Mouse (Mus musculus) MEL (cell line): Measurements from ENCODE around the gene Ebf3. TPM values are rescaled to one million over a fixed set of nuclear protein-coding genes. Genes with fewer than 3 reads are reported as not detected.

ENCODE experiments used
- DNase-seq: peaks from one replicate; pipeline ENCODE4 v3.0.0; 2011; ENCODE audit warnings: low read depth, low spot score
- H3K27ac ChIP-seq: 2 replicates; pipeline ENCODE4 v1.5.1; 2012; ENCODE audit warnings: low read depth, mild to moderate bottlenecking, control low read depth, low read length, moderate library complexity; ENCODE audit not compliant: control insufficient read depth
- H3K27me3 ChIP-seq, 2 experiments: fragments of 150-350 bp in 1 of 2; sonication (generic) in 1 of 2; 2 replicates each; pipeline ENCODE4 v1.6.1; 2012; ENCODE audit warnings: low read length in 2 of 2, mild to moderate bottlenecking in 2 of 2, improper control_type of control experiment in 1 of 2, moderate library complexity in 1 of 2; ENCODE audit not compliant: insufficient read depth in 2 of 2, control insufficient read depth in 1 of 2
- H3K36me3 ChIP-seq, 2 experiments: 2 replicates each; pipeline ENCODE4 v1.6.1; 2012 to 2014; ENCODE audit warnings: low read length in 2 of 2, improper control_type of control experiment in 1 of 2, inconsistent platforms in 1 of 2, mild to moderate bottlenecking in 1 of 2; ENCODE audit not compliant: insufficient read depth in 2 of 2, control insufficient read depth in 1 of 2
- H3K4me1 ChIP-seq, 2 experiments: fragments of 150-350 bp in 1 of 2; sonication (generic) in 1 of 2; 2 replicates each; pipeline ENCODE4 v1.6.1; 2012; ENCODE audit warnings: low read length in 2 of 2, improper control_type of control experiment in 1 of 2, mild to moderate bottlenecking in 1 of 2; ENCODE audit not compliant: insufficient read depth in 2 of 2, control insufficient read depth in 1 of 2
- H3K4me3 ChIP-seq, 2 experiments: fragments of 150-350 bp in 1 of 2; sonication (generic) in 1 of 2; 2 replicates each; pipeline ENCODE4 v1.5.1; 2012; ENCODE audit warnings: low read depth in 2 of 2, low read length in 2 of 2, mild to moderate bottlenecking in 2 of 2, moderate library complexity in 2 of 2, control low read depth in 1 of 2, improper control_type of control experiment in 1 of 2; ENCODE audit not compliant: control insufficient read depth in 1 of 2, insufficient read depth in 1 of 2
- H3K79me2 ChIP-seq: 2 replicates; pipeline ENCODE4 v1.6.1; 2012; ENCODE audit warnings: mild to moderate bottlenecking, low read length, moderate library complexity; ENCODE audit not compliant: control insufficient read depth, poor library complexity, insufficient read depth
- H3K9ac ChIP-seq: 2 replicates; pipeline ENCODE4 v1.6.1; 2012; ENCODE audit warnings: low read depth, mild to moderate bottlenecking, control low read depth, low read length, moderate library complexity; ENCODE audit not compliant: control insufficient read depth, poor library complexity, severe bottlenecking
- H3K9me3 ChIP-seq: fragments of 150-350 bp; sonication (generic); replicated peaks from 2 replicates; pipeline ENCODE4 v1.6.1; 2012; ENCODE audit warnings: mild to moderate bottlenecking, low read length, improper control_type of control experiment, moderate library complexity; ENCODE audit not compliant: insufficient read depth
- E2F4 ChIP-seq: IDR thresholded peaks from 2 replicates; pipeline ENCODE4 v1.6.1; 2011; ENCODE audit warnings: low read depth, low read length, improper control_type of control experiment, borderline replicate concordance
- ETS1 ChIP-seq: IDR thresholded peaks from 2 replicates; pipeline ENCODE4 v1.6.1; 2012; ENCODE audit warnings: low read depth, mild to moderate bottlenecking, inconsistent platforms, low read length, improper control_type of control experiment, moderate library complexity
- HCFC1 ChIP-seq: IDR thresholded peaks from 2 replicates; pipeline ENCODE4 v1.6.1; 2012; ENCODE audit warnings: low read depth, mild to moderate bottlenecking, inconsistent platforms, low read length, improper control_type of control experiment, moderate library complexity
- JUND ChIP-seq: IDR thresholded peaks from 2 replicates; pipeline ENCODE4 v1.6.1; 2011; ENCODE audit warnings: low read depth, mild to moderate bottlenecking, improper control_type of control experiment, low read length
- MAZ ChIP-seq: IDR thresholded peaks from 2 replicates; pipeline ENCODE4 v1.6.1; 2012; ENCODE audit warnings: low read depth, mild to moderate bottlenecking, inconsistent platforms, low read length, improper control_type of control experiment
- MEF2A ChIP-seq: IDR thresholded peaks from 2 replicates; pipeline ENCODE4 v1.6.1; 2014; ENCODE audit warnings: low read depth, mild to moderate bottlenecking, inconsistent platforms, low read length, improper control_type of control experiment; ENCODE audit not compliant: poor library complexity, insufficient replicate concordance, severe bottlenecking; ENCODE audit errors: extremely low read depth
- MXI1 ChIP-seq: IDR thresholded peaks from 2 replicates; pipeline ENCODE4 v1.6.1; 2011; ENCODE audit warnings: mild to moderate bottlenecking, low read depth, low read length, improper control_type of control experiment
- MYB ChIP-seq: IDR thresholded peaks from 2 replicates; pipeline ENCODE4 v1.6.1; 2011; ENCODE audit warnings: mild to moderate bottlenecking, low read depth, low read length, improper control_type of control experiment
- POLR2A ChIP-seq, 2 experiments: IDR thresholded peaks; 2 replicates each; pipeline ENCODE4 v1.6.1; 2011 to 2012; ENCODE audit warnings: low read length in 2 of 2, mild to moderate bottlenecking in 2 of 2, control low read depth in 1 of 2, improper control_type of control experiment in 1 of 2, low read depth in 1 of 2, moderate library complexity in 1 of 2; ENCODE audit not compliant: control insufficient read depth in 1 of 2, insufficient read depth in 1 of 2, poor library complexity in 1 of 2
- POLR2AphosphoS5 ChIP-seq: IDR thresholded peaks from 2 replicates; pipeline ENCODE4 v1.6.1; 2012; ENCODE audit warnings: low read depth, borderline replicate concordance, mild to moderate bottlenecking, inconsistent platforms, low read length, moderate library complexity, mixed read lengths
- TBP ChIP-seq: IDR thresholded peaks from 2 replicates; pipeline ENCODE4 v1.8.0; 2011; ENCODE audit warnings: low read depth, low read length, improper control_type of control experiment
- USF1 ChIP-seq: IDR thresholded peaks from 2 replicates; pipeline ENCODE4 v1.6.1; 2014; ENCODE audit warnings: low read depth, mild to moderate bottlenecking, inconsistent platforms, low read length, improper control_type of control experiment, moderate library complexity
- USF2 ChIP-seq, 2 experiments: IDR thresholded peaks; 2 replicates each; pipeline ENCODE4 v1.6.1; 2011 to 2012; ENCODE audit warnings: improper control_type of control experiment in 2 of 2, low read length in 2 of 2, borderline replicate concordance in 1 of 2, inconsistent platforms in 1 of 2, low read depth in 1 of 2, mild to moderate bottlenecking in 1 of 2; ENCODE audit not compliant: insufficient read depth in 1 of 2
- ZC3H11A ChIP-seq: IDR thresholded peaks from 2 replicates; pipeline ENCODE4 v1.6.1; 2012; ENCODE audit warnings: low read depth, mild to moderate bottlenecking, inconsistent platforms, low read length, improper control_type of control experiment
- ZKSCAN1 ChIP-seq: IDR thresholded peaks from 2 replicates; pipeline ENCODE4 v1.6.1; 2012; ENCODE audit warnings: low read depth, mild to moderate bottlenecking, inconsistent platforms, low read length, improper control_type of control experiment, moderate library complexity
- polyA plus RNA-seq, 2 experiments: library from polyadenylated mRNA; stranded (reverse) in 1 of 2; unstranded in 1 of 2; fragments of >175 nt in 1 of 2; fragments of >200 nt in 1 of 2; gene quantifications; 2 replicates each; pipeline versions ENCODE4 v1.2.1 to v1.2.4; 2012; ENCODE audit warnings: low replicate concordance in 2 of 2, low read depth in 1 of 2; ENCODE audit not compliant: insufficient read length in 2 of 2, insufficient read depth in 1 of 2, missing spikeins in 1 of 2
- total RNA-seq: library from RNA; depleted of rRNA; stranded (reverse); fragments of 300-350 nt; gene quantifications from 2 replicates; pipeline ENCODE4 v1.2.3, GENCODE M21; 2012

Ebf3 gene
- total and polyA plus RNA-seq, 3 experiments, result not detected

- no peak for DNase-seq
- no peak overlapping the region for H3K4me3 ChIP-seq
- no peaks in the 10 kb centered on the region for H3K36me3 ChIP-seq
- no peaks in the 10 kb centered on the region for H3K79me2 ChIP-seq
- no peaks in the 10 kb centered on the region for H3K27me3 ChIP-seq
- no peaks in the 10 kb centered on the region for H3K9me3 ChIP-seq
- no peak for TF ChIP-seq E2F4
- no peak for TF ChIP-seq JUND
- no peak for TF ChIP-seq POLR2A (IDR thresholded peaks at IDR 0.05; ENCODE audit: control insufficient read depth in 1 of 2, insufficient read depth in 1 of 2, low read depth in 1 of 2, low read length in 2 of 2, poor library complexity in 1 of 2)
- TF ChIP-seq MYB, result no peak
- TF ChIP-seq POLR2AphosphoS5, result no peak
- TF ChIP-seq MEF2A, result no peak
- no peak for TF ChIP-seq ZC3H11A
- no peak for TF ChIP-seq MAZ
- TF ChIP-seq ZKSCAN1, result no peak
- no peak for TF ChIP-seq MXI1
- no peak for TF ChIP-seq USF1
- TF ChIP-seq HCFC1, result no peak
- no peak for TF ChIP-seq ETS1
- no peak for TF ChIP-seq TBP
- TF ChIP-seq USF2 (IDR thresholded peaks at IDR 0.05; ENCODE audit: borderline replicate concordance in 1 of 2, insufficient read depth in 1 of 2, low read depth in 1 of 2, low read length in 2 of 2), result no peak
- no peak overlapping the region for H3K9ac ChIP-seq
- H3K27ac ChIP-seq, result no peak overlapping the region
- no peaks in the 10 kb centered on the region for H3K4me1 ChIP-seq
Observed at GRCm38 (mm10) chr7:137302961-137303775, 11.1 kb downstream of the Ebf3 start.

GRCm38 (mm10) chr7:137302161-137302560 lies 12.1 kb downstream of the Ebf3 start:
- no peak overlapping the region for H3K4me3 ChIP-seq
- H3K4me1 ChIP-seq, result no peaks in the 10 kb centered on the region
- no peaks in the 10 kb centered on the region for H3K36me3 ChIP-seq
- no peaks in the 10 kb centered on the region for H3K27me3 ChIP-seq
- H3K9ac ChIP-seq, result no peak overlapping the region
- DNase-seq, result no peak
- TF ChIP-seq MAZ (no peak), MXI1 (no peak)
- no peak overlapping the region for H3K27ac ChIP-seq
- no peaks in the 10 kb centered on the region for H3K9me3 ChIP-seq
- H3K79me2 ChIP-seq, result no peaks in the 10 kb centered on the region
